Mouse (Mus musculus) lung, postnatal 0 days (tissue): Measurements from ENCODE around the gene Gltpd2.

Experiments used
- CTCF ChIP-seq: IDR thresholded peaks from 2 replicates; pipeline ENCODE4 v1.5.1; 2016; ENCODE audit warnings: antibody characterized with exemption, mild to moderate bottlenecking
- EP300 ChIP-seq: IDR thresholded peaks from 2 replicates; pipeline ENCODE4 v1.6.1; 2016; ENCODE audit warnings: antibody characterized with exemption, mild to moderate bottlenecking, control low read depth

GRCm38 (mm10) chr11:70566586-70566985 is 47.6 kb downstream of the Gltpd2 start:
- TF ChIP-seq CTCF = no peak
- TF ChIP-seq EP300 = no peak
